Mouse (Mus musculus) stomach, postnatal 0 days (tissue): Measurements from ENCODE around the gene Pde4b.

Experiments
- CTCF ChIP-seq: IDR thresholded peaks from 2 replicates; pipeline ENCODE4 v1.5.1; 2016; ENCODE audit warnings: antibody characterized with exemption, low read depth, mild to moderate bottlenecking, moderate library complexity
- EP300 ChIP-seq: optimal IDR thresholded peaks from 2 replicates; pipeline ENCODE3; 2016; ENCODE audit warnings: antibody characterized with exemption

DNA sequence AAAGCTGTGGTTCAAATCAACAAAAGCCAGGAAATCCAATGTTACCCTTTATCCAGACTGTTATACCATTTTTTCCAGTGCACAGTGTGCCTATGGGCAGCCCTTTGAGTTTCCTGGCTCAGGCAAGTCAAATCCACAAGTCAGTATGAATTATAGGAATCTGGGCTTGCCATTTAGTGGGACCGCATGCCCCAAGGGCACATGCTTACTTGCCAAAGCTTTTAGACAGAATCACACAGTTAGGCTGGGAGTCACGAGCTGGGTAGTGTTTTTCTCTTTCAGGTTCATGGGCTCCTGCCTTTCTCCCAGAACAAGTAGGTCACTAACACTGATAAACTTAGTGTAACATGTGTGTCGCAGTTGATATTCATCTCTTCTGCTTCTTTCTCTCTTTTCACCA, 409.9 kb downstream of the Pde4b start:
- TF ChIP-seq CTCF: no peak
- TF ChIP-seq EP300: no peak
